Mouse (Mus musculus): ENCODE results near the gene Suox. TPM values are rescaled to one million over a fixed set of nuclear protein-coding genes. Genes with fewer than 3 reads are reported as not detected.

Gene Suox
- polyA plus RNA-seq, 1 experiment from 2014 or later, result 9.3 TPM

DNA sequence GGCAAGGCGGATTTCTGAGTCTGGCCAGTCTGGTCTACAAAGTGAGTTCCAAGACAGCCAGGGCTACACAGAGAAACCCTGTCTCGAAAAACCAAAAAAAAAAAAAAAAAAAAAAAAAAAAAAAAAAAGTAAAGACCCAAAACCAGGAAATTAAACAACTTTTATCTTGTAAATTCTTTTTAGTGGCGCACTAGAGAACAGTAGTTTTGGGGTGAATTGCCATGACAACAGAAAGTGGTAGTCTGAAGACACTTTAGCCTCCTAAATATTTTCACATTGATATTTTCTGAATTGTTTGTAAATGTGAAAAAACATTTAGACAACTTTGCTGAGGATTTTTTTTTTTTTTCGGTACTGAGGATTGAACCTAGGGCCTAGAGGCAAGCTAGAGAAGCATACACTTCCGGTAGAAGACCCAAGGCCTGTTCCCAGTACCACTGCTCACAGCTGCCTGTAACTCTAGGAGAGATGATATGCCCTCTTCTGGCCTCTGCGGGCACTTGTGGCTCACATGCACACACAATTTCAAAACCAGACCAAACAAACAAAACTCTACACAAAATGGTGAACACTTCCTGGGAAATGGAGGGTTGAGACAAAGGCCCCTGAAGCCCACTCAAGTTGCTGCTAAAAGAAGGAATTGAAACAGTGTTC, 23.3 kb upstream of the Suox start:
- H3K4me3 ChIP-seq, result peak overlapping the region; percentile 94; the same call in 1 of the 2 replicates

DNA sequence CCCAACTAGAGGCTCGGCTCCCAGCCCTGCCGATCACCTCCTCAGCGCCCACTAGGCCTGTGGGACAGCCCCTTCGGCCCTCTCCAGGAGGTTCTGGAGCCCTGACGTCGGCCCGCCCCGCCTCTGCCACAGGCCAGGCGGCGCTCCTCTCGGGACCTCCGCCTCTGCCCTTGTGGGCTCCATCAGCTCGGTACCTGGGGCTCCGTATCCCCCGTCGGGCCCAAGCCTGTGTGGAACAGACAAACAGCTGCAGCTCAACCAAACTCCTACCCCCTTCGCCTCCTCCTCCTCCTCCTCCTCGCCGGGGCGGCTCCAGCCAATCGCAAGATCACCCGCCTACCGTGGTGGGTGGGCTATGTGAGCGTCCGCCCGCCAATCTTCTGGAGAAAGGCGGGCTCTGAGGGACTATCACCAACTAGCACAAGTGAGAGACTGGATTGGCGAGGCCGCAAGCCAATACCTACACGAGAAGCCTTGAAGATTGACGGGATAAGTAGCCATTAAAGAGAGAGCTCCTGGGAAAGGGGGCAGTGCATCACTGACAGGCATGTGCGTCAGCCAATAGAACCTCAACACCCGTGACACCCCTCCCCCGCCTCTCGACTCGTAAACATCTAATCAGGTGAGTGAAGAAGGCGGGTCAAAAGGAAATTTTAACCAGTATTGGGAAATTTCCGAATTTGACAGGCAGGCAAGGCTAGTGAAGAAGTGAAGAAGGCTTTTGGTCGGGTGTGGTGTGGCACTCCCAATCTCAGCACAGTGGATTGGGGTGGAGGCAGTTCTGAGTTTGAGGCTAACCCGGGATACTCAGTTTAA, 22.3 kb upstream of the Suox start, which contains the start of gene Rab5b:
Gene Rab5b (minus strand): TSS at position 273 of the 816 bp plus-strand sequence.
- Histone ChIP-seq H3K27ac (peak within 1 kb of the TSS; percentile 98), H3K4me3 (peak within 1 kb of the TSS; percentile 94), H3K27me3 (no peaks in the 10 kb centered on the region), H3K9me3 (replicated peaks) (no peaks in the 10 kb centered on the region), H3K4me2 (peak within 1 kb of the TSS; percentile 80), H3K36me3 (ENCODE audit: poor library complexity, severe bottlenecking) (peaks cover 30% of the 10 kb centered on the region), H3K9ac (peak within 1 kb of the TSS; percentile 98), H3K4me1 (peaks cover 16% of the 10 kb centered on the region)
- peak; percentile 99 for ATAC-seq
- WGBS, result under 1% methylated on average over 37 of the region's 40 CpGs

More for the DNA sequence above, 23.3 kb upstream of the Suox start:
- Histone ChIP-seq H3K4me1 (peaks cover 16% of the 10 kb centered on the region), H3K9me3 (replicated peaks) (no peaks in the 10 kb centered on the region), H3K4me2 (peak overlapping the region; percentile 52), H3K27me3 (no peaks in the 10 kb centered on the region), H3K36me3 (ENCODE audit: poor library complexity, severe bottlenecking) (peaks cover 40% of the 10 kb centered on the region), H3K27ac (peak overlapping the region; percentile 57; the same call in 1 of the 2 replicates), H3K9ac (no peak overlapping the region)
- 88% methylated on average over 6 of the region's 6 CpGs for WGBS
- no peak for ATAC-seq

DNA sequence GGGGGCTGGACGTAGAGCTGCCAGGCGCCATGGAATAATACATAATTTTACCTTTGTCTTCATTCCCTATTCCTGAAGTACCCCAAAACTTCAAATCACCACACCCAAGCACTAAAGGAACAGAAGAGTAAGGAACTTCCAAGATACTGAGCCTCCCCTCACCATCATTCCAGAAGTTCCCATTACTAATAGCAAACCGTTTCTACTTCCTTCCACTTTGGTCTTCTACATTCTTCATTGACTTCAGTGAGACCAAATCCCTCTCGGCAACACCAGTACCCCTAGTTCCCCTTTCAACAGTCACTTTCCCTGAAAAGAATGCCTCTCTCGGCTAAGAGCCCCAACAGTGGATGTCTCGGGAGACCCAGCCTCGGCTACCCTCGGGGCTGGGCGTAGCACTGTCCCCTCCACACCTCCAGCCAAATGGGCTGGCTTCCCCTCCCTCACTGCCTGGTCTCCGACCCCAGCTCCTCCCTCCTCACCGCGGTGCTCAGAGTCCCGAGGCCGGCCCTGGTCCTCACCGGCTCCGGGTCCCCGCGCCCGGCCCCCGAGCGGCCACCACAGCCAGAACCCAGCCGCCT, 21.6 kb upstream of the Suox start:
- peaks cover 16% of the 10 kb centered on the region for H3K4me1 ChIP-seq
- H3K27me3 ChIP-seq, result no peaks in the 10 kb centered on the region
- peak overlapping the region; percentile 98 for H3K27ac ChIP-seq
- no peak for ATAC-seq
- WGBS, result under 1% methylated on average over 22 of the region's 22 CpGs
- H3K36me3 ChIP-seq (ENCODE audit: poor library complexity, severe bottlenecking), result peaks cover 23% of the 10 kb centered on the region
- H3K9me3 ChIP-seq (replicated peaks), result no peaks in the 10 kb centered on the region
- peak overlapping the region; percentile 98 for H3K9ac ChIP-seq
- peak overlapping the region; percentile 94 for H3K4me3 ChIP-seq
- H3K4me2 ChIP-seq, result peak overlapping the region; percentile 80

DNA sequence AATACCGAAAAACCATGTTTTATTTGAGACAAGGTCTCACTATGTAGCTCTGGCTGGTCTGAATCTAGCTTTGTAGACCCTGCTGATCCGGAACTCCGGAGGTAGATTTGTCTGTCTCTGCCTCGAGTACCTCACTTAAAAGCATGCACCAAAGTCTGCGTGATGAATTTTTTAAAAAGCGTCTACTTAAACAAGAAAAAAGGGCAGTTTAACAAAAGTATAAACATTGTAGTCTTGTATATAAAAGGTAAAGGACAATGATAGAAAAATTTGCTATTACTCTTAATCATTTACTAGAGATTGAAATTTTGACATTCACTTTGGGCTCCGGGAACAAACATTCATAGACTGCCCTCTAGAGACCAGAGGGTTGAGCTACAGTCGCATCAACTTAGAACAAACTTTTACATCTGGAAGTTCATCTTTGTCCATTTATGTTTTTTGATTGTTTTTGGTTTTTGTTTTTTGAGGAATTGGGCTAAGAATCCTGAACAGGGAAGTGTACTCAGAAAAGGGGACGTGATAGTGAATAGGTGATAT, 666 bp upstream of the Suox start:
- Histone ChIP-seq H3K4me1 (peaks cover 8% of the 10 kb centered on the region), H3K27ac (0 out of 2 replicates have a peak overlapping the region, but pooled peaks have one; percentile 3), H3K27me3 (peaks cover 3% of the 10 kb centered on the region; the same call in 1 of the 2 replicates), H3K36me3 (ENCODE audit: poor library complexity, severe bottlenecking) (peaks cover 15% of the 10 kb centered on the region), H3K9me3 (replicated peaks) (no peaks in the 10 kb centered on the region), H3K4me3 (peak overlapping the region; percentile 67), H3K4me2 (peak overlapping the region; percentile 80), H3K9ac (peak overlapping the region; percentile 73)
- 3% methylated on average over 9 of the region's 9 CpGs for WGBS
- ATAC-seq, result 0 out of 2 replicates have a peak, but pooled peaks have one; percentile 6

DNA sequence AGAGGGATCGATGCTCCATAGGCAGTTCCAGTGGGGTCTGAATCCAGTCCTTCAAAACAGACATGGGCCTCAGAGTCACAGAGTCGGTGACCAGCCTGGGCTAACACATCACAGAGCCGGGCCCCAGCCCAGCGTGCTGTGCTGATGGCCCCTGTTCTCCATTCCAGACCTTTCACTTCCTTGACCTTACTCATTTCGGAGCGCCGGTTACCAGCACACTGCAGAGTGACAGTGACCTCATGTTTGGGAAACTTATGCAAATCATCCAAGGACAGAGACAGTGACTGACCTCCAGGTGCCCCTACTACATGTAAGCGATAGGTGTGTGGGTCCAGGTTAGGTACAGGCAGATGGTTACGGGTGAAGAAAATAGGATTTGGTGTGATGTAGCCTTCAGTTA, 2.7 kb downstream of the Suox start:
- Histone ChIP-seq H3K27me3 (peaks cover 3% of the 10 kb centered on the region; the same call in 1 of the 2 replicates), H3K36me3 (ENCODE audit: poor library complexity, severe bottlenecking) (peaks cover 5% of the 10 kb centered on the region; the same call in 1 of the 2 replicates), H3K4me3 (no peak overlapping the region), H3K9ac (no peak overlapping the region), H3K4me1 (peaks cover 17% of the 10 kb centered on the region), H3K27ac (no peak overlapping the region), H3K9me3 (replicated peaks) (no peaks in the 10 kb centered on the region), H3K4me2 (no peak overlapping the region)
- ATAC-seq, result no peak
- WGBS, result 96% methylated on average over 9 of the region's 9 CpGs

DNA sequence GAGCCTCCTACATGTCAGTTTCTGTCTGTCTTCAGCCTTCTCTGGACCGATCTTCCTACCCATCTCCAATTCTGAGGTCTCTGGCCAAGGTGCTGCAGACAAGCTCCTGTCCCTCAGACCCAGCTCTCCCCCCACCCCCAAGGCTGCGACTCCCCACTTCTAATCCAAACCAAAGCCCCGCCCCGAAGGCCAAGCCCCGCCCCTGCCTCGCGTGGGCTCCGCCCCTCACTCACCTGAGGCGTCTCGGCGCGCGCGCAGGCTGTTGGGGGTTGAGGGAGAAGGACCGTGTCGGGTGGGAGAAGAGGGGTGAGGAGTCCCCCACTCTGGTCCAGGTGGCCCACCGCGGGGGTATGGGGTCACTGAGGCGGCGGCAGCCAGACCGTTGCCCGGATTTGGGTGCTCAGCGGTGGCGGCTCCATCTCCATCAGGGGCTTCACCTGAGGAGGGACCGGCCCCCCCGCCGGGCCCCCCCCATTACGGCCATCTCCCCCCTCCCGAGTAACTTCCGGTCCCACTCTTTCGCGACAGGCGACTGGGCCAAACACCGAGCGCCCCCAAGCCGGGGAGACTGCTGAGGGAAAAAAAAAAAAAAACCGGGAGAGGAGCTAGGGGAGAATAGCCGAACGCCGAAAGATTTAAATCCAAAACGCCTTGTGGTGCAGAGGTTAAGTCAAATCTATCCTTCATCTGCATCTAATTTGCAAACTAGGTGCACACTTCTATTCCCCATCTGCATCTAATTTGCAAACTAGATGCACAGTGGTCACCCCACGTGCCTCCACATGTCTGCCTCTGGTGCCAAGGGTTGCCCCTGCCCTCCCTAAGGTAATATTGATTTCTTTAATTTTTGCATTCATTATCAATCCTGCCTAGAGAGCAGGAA, 4.8 kb downstream of the Suox start:
- ATAC-seq, result peak; percentile 58
- H3K27ac ChIP-seq, result peak overlapping the region; percentile 59
- H3K36me3 ChIP-seq (ENCODE audit: poor library complexity, severe bottlenecking), result peaks cover 5% of the 10 kb centered on the region; the same call in 1 of the 2 replicates
- peak overlapping the region; percentile 79 for H3K4me3 ChIP-seq
- peak overlapping the region; percentile 81 for H3K4me2 ChIP-seq
- H3K9ac ChIP-seq, result peak overlapping the region; percentile 81
- no peaks in the 10 kb centered on the region for H3K9me3 ChIP-seq (replicated peaks)
- H3K4me1 ChIP-seq, result peaks cover 17% of the 10 kb centered on the region
- under 1% methylated on average over 38 of the region's 42 CpGs for WGBS
- peaks cover 3% of the 10 kb centered on the region; the same call in 1 of the 2 replicates for H3K27me3 ChIP-seq

DNA sequence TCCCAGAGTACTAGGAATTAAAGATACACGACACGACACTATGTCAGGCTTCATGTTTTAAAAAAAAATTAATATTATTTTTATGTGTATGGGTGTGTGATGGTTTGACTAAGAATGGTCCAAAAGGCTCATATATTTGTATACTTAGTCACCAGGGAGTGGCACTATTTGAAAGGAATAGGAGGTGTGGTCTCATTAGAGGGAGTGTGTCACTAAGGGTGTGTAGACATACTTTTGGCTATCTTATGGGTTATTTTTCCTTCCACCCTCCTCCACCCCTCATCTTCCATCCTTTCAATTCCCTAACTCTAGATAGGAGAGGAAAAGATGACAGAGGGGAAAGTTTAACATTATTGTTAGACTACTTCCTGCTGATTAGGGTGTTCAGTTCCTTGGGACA, 8.1 kb downstream of the Suox start:
- no peaks in the 10 kb centered on the region for H3K36me3 ChIP-seq (ENCODE audit: poor library complexity, severe bottlenecking)
- no peak overlapping the region for H3K27ac ChIP-seq
- no peaks in the 10 kb centered on the region for H3K9me3 ChIP-seq (replicated peaks)
- no peak overlapping the region for H3K4me2 ChIP-seq
- no peak for ATAC-seq
- H3K4me1 ChIP-seq, result peaks cover 9% of the 10 kb centered on the region; the same call in 1 of the 2 replicates
- H3K4me3 ChIP-seq, result no peak overlapping the region
- WGBS, result 98% methylated on average over 2 of the region's 2 CpGs
- H3K9ac ChIP-seq, result no peak overlapping the region
- H3K27me3 ChIP-seq, result no peaks in the 10 kb centered on the region

DNA sequence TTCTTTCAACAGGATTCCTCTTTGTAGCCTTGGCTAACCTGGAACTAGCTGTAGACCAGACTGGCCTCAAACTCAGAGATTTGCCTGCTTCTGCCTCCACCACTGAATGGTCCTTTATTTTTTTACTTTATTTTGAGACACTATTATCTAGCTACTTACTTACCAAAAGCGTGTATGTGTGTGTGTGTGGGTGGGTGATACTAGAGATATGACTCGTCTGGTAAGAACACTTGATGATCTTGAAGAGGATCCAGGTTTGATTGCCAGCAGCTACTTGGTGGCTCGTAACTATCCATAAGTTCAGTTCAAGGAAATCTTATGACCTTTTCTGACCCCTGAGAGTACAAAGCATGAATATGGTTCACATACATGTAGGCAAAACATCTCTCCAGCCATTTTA, 8.6 kb downstream of the Suox start:
- Histone ChIP-seq H3K27ac (no peak overlapping the region), H3K27me3 (no peaks in the 10 kb centered on the region), H3K4me2 (no peak overlapping the region), H3K4me3 (no peak overlapping the region), H3K36me3 (ENCODE audit: poor library complexity, severe bottlenecking) (no peaks in the 10 kb centered on the region), H3K4me1 (peaks cover 9% of the 10 kb centered on the region; the same call in 1 of the 2 replicates), H3K9me3 (replicated peaks) (no peaks in the 10 kb centered on the region), H3K9ac (no peak overlapping the region)
- ATAC-seq, result no peak
- WGBS, result 92% methylated on average over 3 of the region's 3 CpGs

DNA sequence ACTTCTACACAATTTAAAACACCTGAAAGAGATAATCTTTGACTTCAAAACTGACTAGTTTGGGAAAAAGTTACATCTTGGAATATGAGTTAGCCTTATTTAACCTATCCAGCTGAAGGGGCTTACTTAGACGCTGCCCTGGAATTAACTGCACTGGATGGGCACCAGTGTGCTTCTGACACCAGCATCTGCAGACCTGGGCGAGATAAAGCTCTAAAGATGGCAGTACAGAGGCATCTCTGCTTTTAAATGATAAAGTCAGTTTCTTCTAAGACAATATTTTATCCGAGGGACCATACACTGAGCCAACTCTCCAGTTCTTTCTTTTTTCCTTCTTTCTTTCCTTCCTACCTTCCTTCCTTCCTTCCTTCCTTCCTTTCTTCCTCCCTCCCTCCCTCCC, 9.1 kb downstream of the Suox start:
- no peaks in the 10 kb centered on the region for H3K27me3 ChIP-seq
- WGBS, result 68% methylated on average over 3 of the region's 3 CpGs
- no peak overlapping the region for H3K4me2 ChIP-seq
- ATAC-seq, result no peak
- no peak overlapping the region for H3K9ac ChIP-seq
- H3K4me3 ChIP-seq, result no peak overlapping the region
- peaks cover 9% of the 10 kb centered on the region; the same call in 1 of the 2 replicates for H3K4me1 ChIP-seq
- no peaks in the 10 kb centered on the region for H3K9me3 ChIP-seq (replicated peaks)
- H3K36me3 ChIP-seq (ENCODE audit: poor library complexity, severe bottlenecking), result no peaks in the 10 kb centered on the region
- H3K27ac ChIP-seq, result no peak overlapping the region

DNA sequence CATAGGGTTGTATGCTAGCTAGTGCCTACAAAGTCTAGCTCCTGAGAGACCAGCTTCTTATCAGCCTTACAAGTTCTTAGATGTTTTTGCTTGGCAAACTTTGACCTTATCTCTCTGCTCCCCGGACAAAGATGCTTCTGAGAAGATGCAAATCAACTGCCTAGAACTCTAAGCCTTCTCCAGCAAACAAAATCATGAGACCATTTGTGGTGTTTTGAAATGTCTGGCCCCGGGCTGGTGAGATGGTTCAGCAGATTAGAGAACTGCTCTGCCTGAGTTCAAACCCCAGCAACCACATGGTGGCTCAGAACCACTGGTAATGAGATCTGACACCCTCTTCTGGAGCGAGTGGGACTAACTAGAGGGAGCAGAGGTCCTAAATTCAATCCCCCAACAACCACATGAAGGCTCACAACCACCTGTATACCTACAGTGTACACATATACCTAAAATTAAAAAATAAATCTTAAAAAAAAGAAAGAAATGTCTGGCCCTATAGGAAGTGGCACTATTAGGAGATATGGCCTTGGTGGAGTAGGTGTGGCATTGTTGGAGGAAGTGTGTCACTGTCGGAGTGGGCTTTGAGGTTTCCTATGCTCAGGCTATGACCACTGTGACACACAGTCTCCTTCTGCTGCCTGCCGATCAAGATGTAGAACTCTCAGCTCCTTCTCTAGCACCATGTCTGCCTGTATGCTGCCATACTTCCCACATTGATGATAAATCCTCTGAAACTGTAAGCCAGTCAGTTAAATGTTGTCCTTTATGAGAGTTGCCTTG, 10.2 kb downstream of the Suox start:
- no peaks in the 10 kb centered on the region for H3K9me3 ChIP-seq (replicated peaks)
- H3K36me3 ChIP-seq (ENCODE audit: poor library complexity, severe bottlenecking), result no peaks in the 10 kb centered on the region
- no peak overlapping the region for H3K9ac ChIP-seq
- 74% methylated on average over 5 of the region's 5 CpGs for WGBS
- H3K27me3 ChIP-seq, result no peaks in the 10 kb centered on the region
- no peak for ATAC-seq
- H3K27ac ChIP-seq, result no peak overlapping the region
- no peak overlapping the region for H3K4me2 ChIP-seq
- H3K4me1 ChIP-seq, result 0 out of 2 replicates have a peak, but pooled peaks cover 4% of the 10 kb centered on the region
- H3K4me3 ChIP-seq, result no peak overlapping the region

All from forebrain, embryonic 13.5 days (tissue).